Mouse (Mus musculus): ENCODE results near the gene Trmt61a. TPM values are rescaled to one million over a fixed set of nuclear protein-coding genes. Genes with fewer than 3 reads are reported as not detected.

Gene Trmt61a
- total RNA-seq, 2 experiments from 2014 or later, result 19.2 to 19.5 TPM

- intact Hi-C loops (cut with DNase I), result loop anchor here (5.0 kb wide), 1 partner anchor 41 kb away; the partner anchor contains the start of genes Apopt1 and Bag5
- peak in 1 of 2 experiments; percentile 49 for DNase-seq (ENCODE audit: extremely low spot score in 1 of 2, low spot score in 2 of 2)
These were observed 6.9 kb upstream of the Trmt61a start for GRCm38 (mm10) chr12:111670976-111671375.

GRCm38 (mm10) chr12:111671431-111671902, 6.4 kb upstream of the Trmt61a start:
- DNase-seq (ENCODE audit: extremely low spot score in 1 of 2, low spot score in 2 of 2), result peak; percentile 79 to 89
- intact Hi-C loops (cut with DNase I), result loop anchor here (5.0 kb wide), 1 partner anchor 41 kb away; the partner anchor contains the start of genes Apopt1 and Bag5

GRCm38 (mm10) chr12:111672176-111672575, 5.7 kb upstream of the Trmt61a start, which contains the start of gene Ckb:
TSS of gene Ckb (minus strand) at chr12:111672338.
- DNase-seq (ENCODE audit: extremely low spot score in 1 of 2, low spot score in 2 of 2), result peak; percentile 93 to 95
- intact Hi-C loops (cut with DNase I), result loop anchor here (5.0 kb wide), 1 partner anchor 40 kb away; the partner anchor contains the start of genes Apopt1 and Bag5

DNA sequence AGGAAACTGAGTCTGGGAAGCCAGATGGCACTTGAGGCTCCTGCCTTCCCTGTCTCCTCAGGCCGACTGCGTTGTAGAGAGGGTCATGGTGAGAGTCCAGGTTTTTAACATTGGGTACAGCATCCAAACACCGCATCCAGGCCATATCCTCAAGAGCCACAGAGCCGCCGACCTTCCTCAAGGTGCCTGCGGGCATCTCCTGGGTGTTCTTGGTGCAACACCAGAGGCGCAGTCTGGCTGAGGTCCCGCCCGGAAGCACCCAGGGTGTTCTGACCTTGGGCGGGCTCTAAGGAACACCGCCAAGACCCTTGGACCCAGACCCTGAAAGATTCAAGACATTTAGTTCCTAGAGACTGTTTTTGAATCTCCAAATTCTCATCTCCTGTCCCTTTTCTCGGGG, 5.3 kb upstream of the Trmt61a start:
- intact Hi-C loops (cut with DNase I), result loop anchor here (5.0 kb wide), 1 partner anchor 40 kb away; the partner anchor contains the start of genes Apopt1 and Bag5
- peak in 1 of 2 experiments; percentile 54 for DNase-seq (ENCODE audit: extremely low spot score in 1 of 2, low spot score in 2 of 2)

DNA sequence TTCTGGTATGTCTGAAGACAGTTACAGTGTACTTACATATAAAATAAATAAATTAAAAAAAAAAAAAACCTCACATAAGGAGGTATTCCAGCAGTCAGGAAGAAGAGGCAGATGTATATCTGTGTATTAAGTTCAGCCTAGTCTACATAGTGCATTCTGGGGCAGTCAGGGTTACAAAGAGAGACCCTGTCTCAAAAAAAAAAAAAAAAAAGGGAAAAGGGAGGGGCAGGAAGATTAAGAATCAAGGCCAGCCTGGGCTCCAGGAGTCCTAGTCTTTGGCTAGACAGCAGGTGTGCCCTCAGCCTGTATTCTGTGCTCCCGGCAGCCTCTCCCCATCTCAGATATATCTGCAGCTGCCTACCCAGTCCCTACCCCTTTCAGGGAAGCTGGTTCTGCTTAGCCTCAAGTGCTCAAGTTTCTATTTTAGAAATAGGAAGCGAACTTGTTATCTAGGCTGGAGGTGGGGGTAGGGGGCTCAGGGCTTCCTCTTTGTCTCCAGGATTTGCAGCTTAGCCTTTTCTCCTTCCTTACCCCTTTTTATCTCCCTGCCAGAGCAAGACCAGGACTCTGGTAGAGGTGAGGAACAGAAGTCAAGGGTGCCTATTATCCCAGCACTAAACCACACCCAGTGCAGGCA, 2.9 kb upstream of the Trmt61a start:
- intact Hi-C loops (cut with DNase I), result loop anchor here (5.0 kb wide), 1 partner anchor 37 kb away; the partner anchor contains the start of genes Apopt1 and Bag5
- no peak for DNase-seq (ENCODE audit: extremely low spot score in 1 of 2, low spot score in 2 of 2)

DNA sequence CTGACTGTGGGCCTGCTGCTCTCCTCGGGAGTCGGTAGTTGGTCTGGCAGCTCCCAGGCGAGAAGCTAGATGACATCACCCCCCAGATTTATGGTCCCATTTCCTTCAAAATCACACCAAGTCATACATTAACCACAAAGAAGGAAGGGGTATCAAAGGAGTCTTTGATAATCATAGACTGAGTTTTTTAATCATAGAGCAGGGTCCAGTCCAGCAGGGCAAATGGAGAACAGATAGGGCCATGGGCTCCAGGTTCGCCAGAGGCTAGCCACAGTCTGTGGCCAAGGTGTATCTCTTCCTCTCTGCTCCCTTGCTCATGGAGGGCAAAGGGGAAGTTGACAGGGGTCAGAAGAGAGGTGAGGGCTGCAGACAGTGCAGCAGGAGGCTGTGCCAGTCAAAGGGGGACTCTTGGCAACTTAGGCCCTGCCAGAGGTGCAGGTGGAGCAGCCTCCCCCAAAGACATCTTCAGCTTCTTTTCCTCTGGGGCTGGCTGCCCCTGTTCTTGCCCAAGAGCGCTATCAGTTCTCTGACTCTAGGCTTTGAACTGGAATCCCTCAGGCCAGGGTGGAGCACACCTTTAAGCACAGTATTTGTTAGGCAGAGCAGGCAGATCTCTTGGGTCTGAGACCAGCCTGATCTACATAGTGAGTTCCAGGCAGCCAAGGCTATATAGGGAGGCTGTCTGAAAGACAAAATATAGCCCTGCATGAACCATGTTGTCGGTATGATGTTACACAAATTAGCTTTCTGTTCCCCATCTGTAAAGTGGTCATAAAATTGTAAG, 1.9 kb upstream of the Trmt61a start:
- DNase-seq (ENCODE audit: extremely low spot score in 1 of 2, low spot score in 2 of 2), result no peak
- intact Hi-C loops (cut with DNase I), result no loop called here

DNA sequence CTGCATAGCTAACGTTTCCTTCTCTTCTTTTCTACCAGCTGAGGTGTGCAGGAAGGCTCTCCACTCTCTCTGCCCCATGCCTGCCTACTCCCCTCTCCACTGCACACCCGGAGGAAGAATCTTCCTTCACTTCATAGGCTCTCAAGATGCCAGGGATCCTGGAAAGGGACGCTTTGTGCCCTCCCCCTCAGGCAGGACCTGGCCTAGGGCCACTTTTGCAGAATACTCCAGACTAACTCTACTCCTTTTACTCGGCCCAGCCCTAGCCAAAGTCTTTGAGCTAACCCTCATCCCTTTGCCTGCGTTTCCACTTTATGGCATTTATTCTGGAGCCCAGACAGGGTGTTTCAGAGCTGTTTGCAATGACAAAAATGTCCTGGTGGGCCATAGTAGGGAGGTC, 484 bp upstream of the Trmt61a start:
- intact Hi-C loops (cut with DNase I), result no loop called here
- peak in 1 of 2 experiments; percentile 64 for DNase-seq (ENCODE audit: extremely low spot score in 1 of 2, low spot score in 2 of 2)

DNA sequence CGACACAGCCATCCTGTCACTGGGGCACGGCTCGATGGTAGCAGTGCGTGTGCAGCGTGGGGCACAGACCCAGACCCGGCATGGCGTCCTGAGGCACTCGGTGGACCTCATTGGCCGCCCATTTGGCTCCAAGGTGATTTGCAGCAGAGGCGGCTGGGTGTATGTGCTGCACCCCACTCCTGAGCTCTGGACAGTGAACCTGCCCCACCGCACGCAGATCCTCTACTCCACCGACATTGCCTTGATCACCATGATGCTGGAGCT, 697 bp downstream of the Trmt61a start:
- intact Hi-C loops (cut with DNase I), result no loop called here
- DNase-seq (ENCODE audit: extremely low spot score in 1 of 2, low spot score in 2 of 2), result no peak

DNA sequence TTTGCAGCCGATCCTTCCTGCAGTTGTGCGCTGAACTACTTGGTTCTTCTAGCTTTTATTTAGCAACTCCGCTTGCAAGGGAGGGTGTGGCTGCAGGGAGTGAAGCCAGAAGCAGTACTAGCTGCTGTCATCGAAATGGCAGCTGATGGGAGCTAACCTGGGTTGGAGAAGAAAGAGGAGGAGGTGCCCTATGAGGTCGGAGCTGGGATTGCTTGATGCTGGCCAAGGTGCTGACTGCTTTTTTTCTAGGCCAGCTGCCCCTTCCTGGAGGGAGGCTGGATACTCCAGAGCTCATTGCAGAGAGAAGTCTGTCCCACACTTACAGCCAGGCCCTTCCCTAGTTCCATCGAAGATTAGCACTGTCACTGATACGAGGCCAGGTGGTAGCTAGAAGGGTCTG, 1.1 kb downstream of the Trmt61a start:
- intact Hi-C loops (cut with DNase I), result no loop called here
- DNase-seq (ENCODE audit: extremely low spot score in 1 of 2, low spot score in 2 of 2), result no peak

DNA sequence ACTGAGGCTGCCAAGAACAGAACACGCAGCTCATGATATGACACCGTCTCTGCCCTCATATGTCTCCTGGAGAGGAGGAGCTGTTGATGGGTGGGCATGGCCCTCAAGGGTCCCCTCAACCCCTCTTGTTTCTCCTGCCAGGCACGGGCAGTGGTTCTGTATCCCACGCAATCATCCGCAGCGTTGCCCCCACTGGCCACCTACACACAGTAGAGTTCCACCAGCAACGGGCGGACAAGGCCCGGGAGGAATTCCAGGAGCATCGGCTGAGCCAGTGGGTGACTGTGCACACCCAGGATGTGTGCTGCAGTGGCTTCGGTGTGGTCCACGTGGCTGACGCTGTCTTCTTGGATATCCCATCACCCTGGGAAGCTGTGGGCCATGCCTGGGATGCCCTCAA, 2.8 kb downstream of the Trmt61a start:
- intact Hi-C loops (cut with DNase I), result no loop called here
- peak in 1 of 2 experiments; percentile 22 for DNase-seq (ENCODE audit: extremely low spot score in 1 of 2, low spot score in 2 of 2)

DNA sequence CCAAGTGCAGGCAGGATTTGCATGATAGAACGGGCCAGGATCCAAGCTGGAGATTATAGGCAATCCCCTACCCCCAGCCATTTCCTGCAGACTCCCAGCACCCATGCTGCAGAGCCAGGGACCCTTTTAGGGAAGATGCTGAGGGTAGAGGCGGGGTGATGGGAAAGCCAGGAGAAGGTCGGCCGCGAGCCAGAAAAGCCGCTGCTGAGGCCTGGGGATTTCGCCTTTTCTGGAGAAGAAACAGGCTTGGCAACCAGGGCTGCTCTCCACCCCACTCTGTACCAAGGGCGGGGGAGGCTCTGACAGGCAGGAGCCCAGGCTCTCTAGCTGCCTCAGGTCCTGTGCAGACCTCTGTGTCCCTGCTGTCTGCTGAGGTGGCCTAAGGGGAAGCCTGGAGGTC, 3.4 kb downstream of the Trmt61a start:
- intact Hi-C loops (cut with DNase I), result no loop called here
- peak in 1 of 2 experiments; percentile 25 for DNase-seq (ENCODE audit: extremely low spot score in 1 of 2, low spot score in 2 of 2)

- intact Hi-C loops (cut with DNase I), result no loop called here
- DNase-seq (ENCODE audit: extremely low spot score in 1 of 2, low spot score in 2 of 2), result peak in 1 of 2 experiments; percentile 24
These were observed 4.1 kb downstream of the Trmt61a start for GRCm38 (mm10) chr12:111682003-111682402.

DNA sequence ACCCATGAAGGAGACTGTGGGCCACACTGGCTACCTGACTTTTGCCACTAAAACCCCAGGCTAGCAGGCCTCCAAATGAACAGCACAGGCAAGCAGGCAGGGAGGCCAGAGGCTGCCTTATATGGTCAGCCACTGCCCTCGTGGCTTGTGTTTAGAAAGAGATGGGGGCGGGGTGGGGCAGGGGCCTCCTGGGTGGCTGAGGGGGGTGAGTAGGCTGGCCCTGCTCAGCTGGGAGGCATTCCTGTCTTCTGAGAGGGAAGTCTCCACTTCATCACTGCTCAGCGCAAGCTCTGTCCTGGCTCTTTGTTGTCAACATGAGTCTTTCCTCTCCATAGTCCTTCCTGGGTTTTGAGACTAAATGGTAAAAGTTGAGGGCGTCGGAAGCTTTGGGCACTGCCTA, 4.9 kb downstream of the Trmt61a start:
- peak in 1 of 2 experiments; percentile 47 for DNase-seq (ENCODE audit: extremely low spot score in 1 of 2, low spot score in 2 of 2)
- intact Hi-C loops (cut with DNase I), result no loop called here

- DNase-seq (ENCODE audit: extremely low spot score in 1 of 2, low spot score in 2 of 2), result peak in 1 of 2 experiments; percentile 20
- intact Hi-C loops (cut with DNase I), result no loop called here
These were observed 8.5 kb downstream of the Trmt61a start for GRCm38 (mm10) chr12:111686390-111686789.

DNA sequence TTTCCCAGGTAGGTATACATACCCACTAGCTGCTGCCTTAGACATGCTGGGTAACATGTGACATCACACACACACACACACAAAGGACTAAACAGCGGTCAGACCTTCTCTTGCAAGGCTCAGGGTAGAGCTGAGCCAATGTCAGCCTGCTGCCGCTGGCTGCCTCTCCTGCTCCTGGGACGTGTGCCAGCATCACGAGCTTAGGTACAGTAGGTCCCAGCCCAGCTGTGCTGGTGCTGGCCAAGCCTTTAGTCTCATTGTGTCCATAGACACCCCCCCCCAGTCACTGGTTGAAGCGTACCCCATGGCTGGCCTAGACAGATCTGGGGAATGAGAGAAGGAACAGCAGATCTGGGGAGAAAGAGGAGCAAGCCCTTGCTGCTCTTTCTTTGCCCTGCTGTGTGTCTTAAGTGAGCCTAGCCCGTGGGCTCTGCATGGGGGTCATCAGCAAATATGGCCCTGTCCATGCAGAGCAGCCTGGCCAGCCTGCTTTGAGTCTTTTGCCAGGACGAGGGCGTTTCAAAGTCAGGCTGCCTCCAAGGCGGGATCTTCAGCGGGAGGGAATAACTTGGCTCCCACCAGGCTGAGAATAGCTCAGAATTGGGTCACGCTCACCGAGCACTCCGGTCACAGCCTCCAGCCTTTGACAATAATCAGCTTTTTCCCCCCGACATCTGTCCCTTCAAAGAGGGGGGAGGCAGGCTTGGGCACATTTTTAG, 9.6 kb downstream of the Trmt61a start:
- intact Hi-C loops (cut with DNase I), result no loop called here
- peak in 1 of 2 experiments; percentile 87 for DNase-seq (ENCODE audit: extremely low spot score in 1 of 2, low spot score in 2 of 2)

DNA sequence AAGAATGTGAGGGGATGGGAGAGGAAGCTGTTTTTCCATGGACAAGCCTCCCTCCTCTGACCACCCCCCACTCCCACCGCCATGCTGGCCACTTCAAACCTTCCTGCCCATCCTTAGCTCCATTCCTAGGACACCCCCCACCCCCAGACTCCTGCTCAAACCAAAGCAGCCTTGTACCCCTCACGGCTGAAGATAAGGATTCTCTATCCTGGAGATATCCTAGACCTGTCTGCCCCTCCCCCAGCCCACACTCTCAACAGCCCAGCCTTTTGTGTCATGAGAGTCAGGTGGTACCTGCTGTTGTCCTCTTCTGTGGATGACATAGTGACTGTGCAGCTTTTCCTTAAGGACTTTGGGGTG, 10.1 kb downstream of the Trmt61a start:
- DNase-seq (ENCODE audit: extremely low spot score in 1 of 2, low spot score in 2 of 2), result peak in 1 of 2 experiments; percentile 52
- intact Hi-C loops (cut with DNase I), result no loop called here

DNA sequence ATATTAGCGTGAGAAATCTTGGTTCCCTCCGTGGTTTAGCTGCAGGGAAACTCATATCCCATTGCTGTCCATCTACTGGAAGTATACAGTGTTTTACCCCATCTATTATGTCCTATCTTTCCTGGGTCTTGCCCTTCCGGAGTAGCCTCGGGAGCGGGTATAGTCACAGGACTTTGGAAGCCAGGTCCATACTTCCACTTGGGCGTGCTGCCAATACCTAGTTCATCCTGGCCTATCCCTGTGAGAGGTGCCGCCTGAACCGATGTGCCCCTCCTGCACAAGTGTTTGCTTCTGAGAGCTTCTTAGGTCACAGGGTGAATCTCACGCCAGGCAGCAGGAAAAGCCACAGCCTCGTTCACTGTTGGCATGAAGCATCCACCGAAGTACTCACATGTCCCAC, 11.5 kb downstream of the Trmt61a start:
- intact Hi-C loops (cut with DNase I), result no loop called here
- peak in 1 of 2 experiments; percentile 49 for DNase-seq (ENCODE audit: extremely low spot score in 1 of 2, low spot score in 2 of 2)

GRCm38 (mm10) chr12:111691346-111691872, 13.5 kb downstream of the Trmt61a start:
- DNase-seq (ENCODE audit: extremely low spot score in 1 of 2, low spot score in 2 of 2), result peak in 1 of 2 experiments; percentile 86
- intact Hi-C loops (cut with DNase I), result no loop called here

DNA sequence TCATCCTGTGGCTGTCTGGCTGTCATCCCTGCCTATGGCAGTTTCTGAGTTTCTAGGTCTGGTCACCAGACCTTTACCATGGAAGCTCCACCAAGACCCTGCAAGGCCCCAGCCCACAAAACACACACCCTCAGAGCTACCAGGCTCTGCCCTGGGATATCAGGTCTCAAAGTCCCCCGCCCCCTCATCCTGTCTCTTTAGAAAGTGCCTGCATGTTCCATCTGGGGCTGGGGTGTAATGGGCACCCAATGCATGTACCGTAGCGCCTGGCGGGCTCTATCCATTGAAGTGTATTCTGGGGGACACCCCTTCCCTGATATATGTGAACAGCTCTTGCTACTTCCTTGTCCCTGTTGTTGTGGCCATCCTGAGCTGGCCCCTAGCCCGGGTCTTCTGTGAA, 15.0 kb downstream of the Trmt61a start:
- DNase-seq (ENCODE audit: extremely low spot score in 1 of 2, low spot score in 2 of 2), result no peak
- intact Hi-C loops (cut with DNase I), result no loop called here
